Mouse (Mus musculus) heart, postnatal 0 days (tissue): ENCODE data around the gene Kitl. TPM values are rescaled to one million over a fixed set of nuclear protein-coding genes. Genes with fewer than 3 reads are reported as not detected.

Experiments used
- ATAC-seq: fragments of 200-750 bp; cut with Nextera tagmentation; 2 replicates; pipeline ENCODE4 v1.8.0; 2017; ENCODE audit warnings: low read depth, moderate number of reproducible peaks, moderate library complexity; ENCODE audit not compliant: insufficient read depth
- DNase-seq: peaks from one replicate; pipeline ENCODE4 v3.0.0-alpha.2; 2016; ENCODE audit warnings: low spot score
- H3K27ac ChIP-seq: fragments of 300-500 bp; sonication (generic); 2 replicates; pipeline ENCODE4 v1.5.1; 2014; ENCODE audit warnings: low read depth, mild to moderate bottlenecking
- H3K27me3 ChIP-seq: fragments of 300-500 bp; sonication (generic); 2 replicates; pipeline ENCODE4 v1.6.1; 2014; ENCODE audit warnings: low read length, mixed read lengths; ENCODE audit not compliant: control insufficient read depth, insufficient read depth
- H3K36me3 ChIP-seq: fragments of 300-500 bp; sonication (generic); replicated peaks from 2 replicates; pipeline ENCODE4 v1.6.1; 2014; ENCODE audit warnings: low read length, mixed read lengths; ENCODE audit not compliant: control insufficient read depth, insufficient read depth
- H3K4me1 ChIP-seq: fragments of 300-500 bp; sonication (generic); 2 replicates; pipeline ENCODE4 v1.6.1; 2014; ENCODE audit warnings: antibody characterized with exemption; ENCODE audit not compliant: control insufficient read depth, insufficient read depth
- H3K4me2 ChIP-seq: fragments of 300-500 bp; sonication (generic); 2 replicates; pipeline ENCODE4 v1.6.1; 2014; ENCODE audit warnings: low read depth, mild to moderate bottlenecking, low read length, moderate library complexity
- H3K4me3 ChIP-seq: fragments of 300-500 bp; sonication (generic); 2 replicates; pipeline ENCODE4 v1.5.1; 2014; ENCODE audit warnings: low read depth, low read length
- H3K9ac ChIP-seq: fragments of 300-500 bp; sonication (generic); replicated peaks from 2 replicates; pipeline ENCODE4 v1.6.1; 2014; ENCODE audit warnings: low read depth, low read length, mixed read lengths
- H3K9me3 ChIP-seq: fragments of 300-500 bp; sonication (generic); replicated peaks from 2 replicates; pipeline ENCODE4 v1.6.1; 2016; ENCODE audit warnings: low read length; ENCODE audit not compliant: control insufficient read depth
- CTCF ChIP-seq: IDR thresholded peaks from 2 replicates; pipeline ENCODE4 v1.5.1; 2016; ENCODE audit warnings: antibody characterized with exemption, control low read depth, low read depth
- EP300 ChIP-seq: IDR thresholded peaks from 2 replicates; pipeline ENCODE4 v1.6.1; 2016; ENCODE audit warnings: antibody characterized with exemption, low read depth
- WGBS: fragments of 180-500 bp; shearing (Covaris S2); extraction: QIAGEN DNeasy Blood & Tissue Kit; methylation state at CpG from one replicate; pipeline ENCODE4 v1.1.7; 2014; 5-methylcytosine and 5-hydroxymethylcytosine counted together
- polyA plus RNA-seq: library from polyadenylated mRNA; unstranded; fragments of >200 nt; fragmentation: Nextera tagmentation; extraction: Ambion mirVana; gene quantifications from 2 replicates; pipeline ENCODE4 v1.2.1, GENCODE M21; 2015
- total RNA-seq: library from RNA; depleted of rRNA; stranded (reverse); fragments of >200 nt; gene quantifications from 2 replicates; pipeline ENCODE4 v1.2.3, GENCODE M21; 2014; ENCODE audit warnings: low replicate concordance; rRNA removed

Gene Kitl
- 18.5 and 20.3 TPM in 2 replicates for total RNA-seq
- 22.7 and 23.7 TPM in 2 replicates for polyA plus RNA-seq

DNA sequence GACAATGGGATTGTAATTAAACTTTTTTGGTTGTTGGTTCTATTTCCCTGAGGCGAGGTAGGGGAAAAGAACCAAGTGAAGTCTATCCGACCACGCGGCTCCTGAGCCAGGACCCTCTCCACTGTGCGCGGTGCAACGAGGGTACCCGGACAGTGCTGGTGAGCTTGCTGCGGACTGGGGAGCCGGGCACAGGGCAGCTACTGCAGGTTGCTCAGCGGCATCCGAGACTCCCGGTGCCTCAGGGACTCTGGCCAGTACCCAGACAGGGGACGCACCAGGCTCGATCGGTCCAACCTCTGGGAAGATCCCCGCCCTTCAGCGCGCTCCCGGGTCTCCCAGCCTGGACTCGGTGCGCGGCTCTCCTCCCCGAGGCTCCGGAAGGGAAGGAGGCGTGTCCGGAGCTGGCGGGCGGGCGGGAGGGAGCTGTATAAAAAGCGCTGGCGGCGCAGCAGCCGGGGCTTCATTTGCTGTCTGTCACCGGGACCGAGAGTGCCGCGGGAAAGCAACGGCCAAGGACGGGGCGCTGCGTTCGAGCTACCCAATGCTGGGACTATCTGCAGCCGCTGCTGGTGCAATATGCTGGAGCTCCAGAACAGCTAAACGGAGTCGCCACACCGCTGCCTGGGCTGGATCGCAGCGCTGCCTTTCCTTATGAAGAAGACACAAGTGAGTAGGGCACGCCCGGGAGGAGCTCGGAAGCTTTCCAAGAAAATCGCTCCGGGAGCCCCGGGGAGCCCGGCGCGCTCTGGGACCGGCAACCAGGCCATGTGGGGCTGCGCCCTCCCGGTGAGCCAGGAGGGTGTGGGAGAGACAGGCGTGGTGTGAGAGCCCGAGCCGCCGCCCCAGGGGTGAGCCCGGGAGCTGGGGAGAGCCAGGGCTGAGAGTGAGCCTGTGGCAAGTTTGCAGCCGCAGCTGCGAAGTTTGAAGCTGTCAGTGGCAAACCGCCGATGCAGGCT is at the start of gene Kitl:
Kitl (plus strand) TSS at position 261 of the 956 bp plus-strand sequence.
- TF ChIP-seq EP300 (no peak), CTCF (no peak)
- peak within 1 kb of the TSS; percentile 85 for H3K4me3 ChIP-seq
- peak; percentile 76 for DNase-seq
- peak within 1 kb of the TSS; percentile 86 for H3K4me2 ChIP-seq
- under 1% methylated on average over 68 of the region's 70 CpGs for WGBS
- peaks cover 14% of the 10 kb centered on the region for H3K4me1 ChIP-seq
- peak within 1 kb of the TSS; percentile 81 for H3K27ac ChIP-seq
- ATAC-seq, result peak; percentile 89
- H3K27me3 ChIP-seq, result no peaks in the 10 kb centered on the region
- no peaks in the 10 kb centered on the region for H3K9me3 ChIP-seq
- H3K36me3 ChIP-seq, result no peaks in the 10 kb centered on the region
- peak within 1 kb of the TSS; percentile 78 for H3K9ac ChIP-seq

DNA sequence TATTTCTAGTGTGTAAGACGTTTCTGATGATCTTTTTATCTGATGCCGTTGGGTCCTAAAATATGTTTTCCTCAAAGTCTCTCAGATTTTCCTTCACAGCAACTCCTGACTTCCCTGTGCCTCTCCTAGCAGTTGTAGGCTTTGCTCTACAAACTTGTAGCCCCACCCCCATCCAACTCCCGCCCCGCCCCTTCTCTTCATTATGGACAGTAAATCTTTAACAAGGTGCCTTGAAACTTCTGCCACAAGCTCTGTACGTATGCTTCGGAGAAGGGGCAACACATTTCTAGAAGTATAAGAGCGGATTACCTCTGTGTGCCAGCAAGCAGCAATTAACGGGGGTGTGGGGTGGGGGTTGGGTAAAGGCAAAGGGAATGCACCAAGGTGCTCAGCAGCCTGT is 42.6 kb upstream of the Kitl start:
- H3K4me1 ChIP-seq, result no peaks in the 10 kb centered on the region
- DNase-seq (no peak), ATAC-seq (no peak)
- H3K9ac ChIP-seq, result no peak overlapping the region
- no peak overlapping the region for H3K4me3 ChIP-seq
- H3K27ac ChIP-seq, result no peak overlapping the region
- no peak overlapping the region for H3K4me2 ChIP-seq
- TF ChIP-seq CTCF (no peak), EP300 (no peak)
- no peaks in the 10 kb centered on the region for H3K9me3 ChIP-seq
- H3K27me3 ChIP-seq, result no peaks in the 10 kb centered on the region
- H3K36me3 ChIP-seq, result no peaks in the 10 kb centered on the region
- WGBS, result 63% methylated on average over 8 of the region's 8 CpGs

DNA sequence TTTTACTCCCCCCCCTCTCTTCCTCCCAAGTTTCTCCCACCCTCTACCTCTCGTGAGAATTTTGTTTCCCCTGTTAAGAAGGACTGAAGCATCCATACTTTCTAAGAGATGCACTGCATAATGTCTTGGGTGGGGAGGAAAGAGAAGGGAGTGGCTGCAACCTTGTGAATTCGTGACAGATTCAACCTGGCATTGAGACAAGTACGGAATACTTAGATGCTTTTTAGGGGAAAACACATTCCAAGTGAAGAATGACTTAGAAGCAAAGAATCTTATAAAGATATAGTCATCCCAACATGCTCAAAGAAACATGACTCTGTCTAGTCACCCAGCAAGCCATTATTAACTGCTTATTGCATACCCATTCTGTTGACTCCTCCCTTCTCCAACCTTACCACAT is 35.3 kb upstream of the Kitl start:
- no peak for ATAC-seq
- TF ChIP-seq CTCF (no peak), EP300 (no peak)
- no peaks in the 10 kb centered on the region for H3K36me3 ChIP-seq
- no peaks in the 10 kb centered on the region for H3K27me3 ChIP-seq
- no peaks in the 10 kb centered on the region for H3K9me3 ChIP-seq
- H3K4me3 ChIP-seq, result no peak overlapping the region
- H3K4me2 ChIP-seq, result no peak overlapping the region
- no peaks in the 10 kb centered on the region for H3K4me1 ChIP-seq
- no peak overlapping the region for H3K27ac ChIP-seq
- WGBS, result 64% methylated on average over 3 of the region's 3 CpGs
- no peak overlapping the region for H3K9ac ChIP-seq
- DNase-seq, result no peak

- 84% methylated on average over 2 of the region's 2 CpGs for WGBS
- H3K4me3 ChIP-seq, result no peak overlapping the region
- no peaks in the 10 kb centered on the region for H3K9me3 ChIP-seq
- no peak overlapping the region for H3K27ac ChIP-seq
- no peak for DNase-seq
- TF ChIP-seq CTCF, result no peak
- TF ChIP-seq EP300, result no peak
- no peak overlapping the region for H3K4me2 ChIP-seq
- H3K4me1 ChIP-seq, result no peaks in the 10 kb centered on the region
- H3K36me3 ChIP-seq, result no peaks in the 10 kb centered on the region
- no peak for ATAC-seq
- H3K9ac ChIP-seq, result no peak overlapping the region
- no peaks in the 10 kb centered on the region for H3K27me3 ChIP-seq
Measured at GRCm38 (mm10) chr10:99980916-99981315, 34.5 kb upstream of the Kitl start.

GRCm38 (mm10) chr10:99981887-99982286 is 33.5 kb upstream of the Kitl start:
- Histone ChIP-seq H3K36me3 (no peaks in the 10 kb centered on the region), H3K4me3 (no peak overlapping the region), H3K4me2 (no peak overlapping the region), H3K9me3 (no peaks in the 10 kb centered on the region), H3K9ac (no peak overlapping the region), H3K27ac (no peak overlapping the region), H3K4me1 (no peaks in the 10 kb centered on the region), H3K27me3 (no peaks in the 10 kb centered on the region)
- ATAC-seq, result no peak
- no peak for DNase-seq
- 72% methylated on average over 5 of the region's 5 CpGs for WGBS
- TF ChIP-seq EP300, result no peak
